Mouse (Mus musculus): ENCODE measurements at regions not wholly inside any gene's neighbourhood (a gene's known extent, or its start where the extent isn't known, plus 50 kb on each side); places are given as distances from the start of the nearest gene placed in this dataset.

DNA sequence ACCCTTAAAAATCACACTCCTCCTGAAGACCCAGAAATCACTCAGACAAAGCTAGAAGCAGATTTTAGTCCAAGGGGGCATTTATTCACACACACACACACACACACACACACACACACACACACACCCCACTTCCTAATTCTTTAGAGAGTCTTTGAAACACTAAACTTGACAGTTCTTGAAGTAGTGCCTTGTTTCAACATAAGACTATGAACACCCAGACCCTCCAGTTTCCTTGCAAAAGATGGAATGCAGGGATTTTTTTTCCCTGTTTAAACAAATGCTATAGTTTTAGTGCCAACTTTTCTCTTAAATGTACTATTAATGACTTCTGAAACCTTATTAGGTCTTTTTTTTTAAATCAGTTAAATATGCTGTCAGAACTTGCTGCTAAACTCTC lies 279.2 kb upstream of the Fat1 start:
- Histone ChIP-seq H3K9me3 (ENCODE audit: low read length) (no peaks in the 10 kb centered on the region), H3K27me3 (ENCODE audit: insufficient read depth, low read length) (0 out of 2 replicates have a peak, but pooled peaks cover 3% of the 10 kb centered on the region), H3K4me3 (replicated peaks; ENCODE audit: low read length) (no peak overlapping the region), H3K4me1 (replicated peaks; ENCODE audit: low read depth, low read length) (no peaks in the 10 kb centered on the region), H3K36me3 (ENCODE audit: insufficient read depth, low read length) (no peaks in the 10 kb centered on the region)
- no peak for TF ChIP-seq POU5F1 (IDR thresholded peaks at IDR 0.05; ENCODE audit: borderline replicate concordance, low read length)
- no peak for TF ChIP-seq NANOG (IDR thresholded peaks at IDR 0.05; ENCODE audit: borderline replicate concordance, low read length)
- TF ChIP-seq CTCF (conservative IDR thresholded peaks at IDR 0.05; ENCODE audit: low read length), result no peak

DNA sequence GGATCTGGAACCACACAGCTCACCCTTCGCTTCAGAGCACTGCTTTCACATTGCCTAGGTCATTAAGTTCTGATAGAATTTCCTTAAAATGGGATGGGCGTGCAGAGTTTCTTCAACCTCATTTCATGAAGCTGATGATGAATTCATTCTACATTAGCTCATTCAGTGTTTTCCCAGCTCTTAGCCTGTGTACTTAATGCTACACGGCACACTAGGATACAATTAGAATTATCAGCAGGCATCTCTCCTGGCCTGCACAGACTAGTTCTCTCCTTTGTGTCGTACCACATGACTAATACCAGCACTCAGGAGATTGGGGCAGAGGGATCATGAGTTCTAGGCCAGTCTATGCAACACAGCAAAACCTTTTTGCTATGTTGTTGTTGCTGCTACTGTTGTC lies 278.8 kb upstream of the Fat1 start:
- Histone ChIP-seq H3K9me3 (ENCODE audit: low read length) (no peaks in the 10 kb centered on the region), H3K27me3 (ENCODE audit: insufficient read depth, low read length) (0 out of 2 replicates have a peak, but pooled peaks cover 3% of the 10 kb centered on the region), H3K36me3 (ENCODE audit: insufficient read depth, low read length) (no peaks in the 10 kb centered on the region), H3K4me1 (replicated peaks; ENCODE audit: low read depth, low read length) (no peaks in the 10 kb centered on the region), H3K4me3 (replicated peaks; ENCODE audit: low read length) (no peak overlapping the region)
- no peak for TF ChIP-seq CTCF (conservative IDR thresholded peaks at IDR 0.05; ENCODE audit: low read length)
- TF ChIP-seq NANOG (IDR thresholded peaks at IDR 0.05; ENCODE audit: borderline replicate concordance, low read length), result no peak
- TF ChIP-seq POU5F1 (IDR thresholded peaks at IDR 0.05; ENCODE audit: borderline replicate concordance, low read length), result no peak

DNA sequence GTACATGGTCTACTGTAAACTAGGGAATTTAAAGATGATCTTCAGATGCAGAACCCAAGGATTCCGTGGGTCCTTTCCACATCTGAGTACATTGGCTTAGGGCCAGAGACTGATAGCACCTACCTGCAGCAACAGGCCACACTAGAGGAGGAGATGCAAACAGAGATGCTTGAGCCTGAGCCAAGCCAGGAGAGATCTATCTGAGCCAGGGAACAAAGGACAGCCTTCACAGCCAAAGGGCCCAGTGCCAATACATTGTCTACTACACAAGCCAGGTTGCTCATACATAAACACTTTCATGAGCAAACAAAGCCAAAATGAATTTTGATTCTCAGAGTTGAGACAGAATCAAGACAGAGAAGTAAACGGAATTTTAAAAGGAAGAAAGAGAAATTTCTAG lies 273.6 kb upstream of the Fat1 start:
- Histone ChIP-seq H3K9me3 (ENCODE audit: low read length) (no peaks in the 10 kb centered on the region), H3K4me3 (replicated peaks; ENCODE audit: low read length) (no peak overlapping the region), H3K36me3 (ENCODE audit: insufficient read depth, low read length) (no peaks in the 10 kb centered on the region), H3K27me3 (ENCODE audit: insufficient read depth, low read length) (no peaks in the 10 kb centered on the region), H3K4me1 (replicated peaks; ENCODE audit: low read depth, low read length) (no peaks in the 10 kb centered on the region)
- TF ChIP-seq POU5F1 (IDR thresholded peaks at IDR 0.05; ENCODE audit: borderline replicate concordance, low read length) (no peak), CTCF (conservative IDR thresholded peaks at IDR 0.05; ENCODE audit: low read length) (no peak), NANOG (IDR thresholded peaks at IDR 0.05; ENCODE audit: borderline replicate concordance, low read length) (no peak)

DNA sequence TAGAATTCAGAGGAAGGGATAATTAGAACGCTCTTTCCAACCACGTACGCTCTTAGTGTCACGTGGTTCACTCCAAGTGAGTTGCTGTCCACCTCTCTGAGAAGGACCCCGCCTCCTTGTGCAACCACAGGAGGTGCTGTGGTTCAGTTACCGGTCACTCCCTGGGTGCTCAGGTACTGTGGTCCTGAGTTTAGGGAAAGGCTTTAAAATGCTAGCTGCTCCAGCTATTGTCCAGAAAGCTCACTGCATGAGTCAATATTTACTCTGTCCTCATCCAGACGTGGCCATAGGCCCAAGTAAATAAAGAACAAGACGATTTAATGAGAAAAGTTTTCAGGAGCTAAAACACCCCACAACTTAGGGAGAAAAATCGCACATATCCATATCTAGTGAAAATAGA lies 248.1 kb upstream of the Fat1 start:
- H3K36me3 ChIP-seq (ENCODE audit: insufficient read depth, low read length), result no peaks in the 10 kb centered on the region
- no peaks in the 10 kb centered on the region for H3K27me3 ChIP-seq (ENCODE audit: insufficient read depth, low read length)
- no peak overlapping the region for H3K4me3 ChIP-seq (replicated peaks; ENCODE audit: low read length)
- H3K4me1 ChIP-seq (replicated peaks; ENCODE audit: low read depth, low read length), result no peaks in the 10 kb centered on the region
- no peaks in the 10 kb centered on the region; the same call in 1 of the 2 replicates for H3K9me3 ChIP-seq (ENCODE audit: low read length)
- TF ChIP-seq CTCF (conservative IDR thresholded peaks at IDR 0.05; ENCODE audit: low read length), result no peak

DNA sequence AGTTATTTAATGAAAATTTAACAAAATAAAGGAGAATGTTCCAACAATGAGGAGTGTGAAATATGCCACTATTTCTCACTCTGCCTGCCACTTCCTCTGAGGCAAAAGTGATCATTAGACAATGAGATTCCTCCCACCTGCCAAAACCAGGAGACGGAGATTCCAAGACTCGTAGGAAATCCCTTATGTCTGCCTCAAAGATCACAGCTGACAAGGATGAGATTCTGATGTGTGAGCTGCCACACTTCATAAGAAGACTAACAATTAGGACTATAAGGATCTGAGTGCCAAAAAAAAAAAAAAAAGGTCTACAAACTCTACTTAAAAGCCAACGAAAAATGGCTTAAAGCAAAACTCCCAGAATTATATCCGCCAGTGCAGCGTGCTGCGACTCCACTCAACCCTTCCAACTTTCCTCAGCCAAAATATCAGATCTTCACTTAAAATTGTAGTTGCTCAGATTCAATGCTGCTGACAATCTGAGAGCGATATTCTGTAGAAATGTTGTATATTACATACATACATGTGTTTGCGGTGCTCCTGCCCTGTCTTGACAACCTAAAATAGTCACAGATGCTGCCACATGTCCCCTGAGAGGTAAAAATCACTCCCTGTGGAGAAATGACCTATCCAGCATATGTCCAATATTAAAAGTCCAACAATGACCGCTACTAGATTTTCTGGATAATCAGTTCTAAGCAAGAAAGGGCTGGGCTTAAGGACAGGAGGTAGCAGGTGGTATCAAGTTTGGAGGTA lies 245.2 kb upstream of the Fat1 start:
- Histone ChIP-seq H3K27me3 (ENCODE audit: insufficient read depth, low read length) (no peaks in the 10 kb centered on the region), H3K36me3 (ENCODE audit: insufficient read depth, low read length) (no peaks in the 10 kb centered on the region), H3K4me1 (replicated peaks; ENCODE audit: low read depth, low read length) (no peaks in the 10 kb centered on the region), H3K4me3 (replicated peaks; ENCODE audit: low read length) (no peak overlapping the region), H3K9me3 (ENCODE audit: low read length) (no peaks in the 10 kb centered on the region; the same call in 1 of the 2 replicates)
- no peak for TF ChIP-seq CTCF (conservative IDR thresholded peaks at IDR 0.05; ENCODE audit: low read length)

DNA sequence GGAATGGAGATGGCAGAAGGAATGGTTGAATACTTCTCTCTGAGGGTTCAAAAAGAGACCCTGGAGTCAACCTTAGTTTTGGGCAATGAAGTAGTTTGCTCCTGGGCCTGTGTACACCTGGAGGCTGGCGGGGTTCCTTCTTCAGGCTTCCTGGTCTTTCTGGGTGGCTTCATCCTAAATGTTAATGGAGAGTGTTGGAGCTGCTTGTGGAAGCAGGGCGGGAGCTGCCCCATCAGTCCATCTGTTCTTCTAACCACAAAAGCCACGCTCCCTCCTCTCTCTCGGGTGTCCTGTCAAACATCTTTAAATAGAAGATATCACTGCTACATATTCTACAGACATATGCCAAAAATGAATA lies 244.7 kb upstream of the Fat1 start:
- no peaks in the 10 kb centered on the region for H3K4me1 ChIP-seq (replicated peaks; ENCODE audit: low read depth, low read length)

DNA sequence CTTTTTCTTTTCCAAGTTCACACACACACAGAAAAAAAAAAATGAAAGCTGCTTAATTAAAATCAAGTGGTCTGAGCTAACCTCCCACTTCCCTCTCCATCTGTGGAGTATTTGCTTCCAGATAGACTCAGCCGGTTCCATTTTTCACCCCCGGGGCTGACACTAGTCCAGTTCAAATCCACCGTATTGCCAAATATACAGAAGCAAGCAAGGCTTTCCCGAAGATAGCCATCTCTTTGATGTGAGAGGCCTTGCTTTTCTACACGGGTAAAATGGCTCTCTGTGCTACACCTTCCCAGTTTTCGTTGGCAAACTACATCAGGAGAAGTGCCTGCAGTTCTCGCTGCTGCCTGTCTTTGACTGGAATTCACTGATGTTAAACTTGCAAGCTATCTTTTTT lies 244.1 kb upstream of the Fat1 start:
- no peak overlapping the region for H3K4me3 ChIP-seq (replicated peaks; ENCODE audit: low read length)
- H3K4me1 ChIP-seq (replicated peaks; ENCODE audit: low read depth, low read length), result no peaks in the 10 kb centered on the region
- no peaks in the 10 kb centered on the region for H3K27me3 ChIP-seq (ENCODE audit: insufficient read depth, low read length)
- TF ChIP-seq NANOG (IDR thresholded peaks at IDR 0.05; ENCODE audit: borderline replicate concordance, low read length) (no peak), POU5F1 (IDR thresholded peaks at IDR 0.05; ENCODE audit: borderline replicate concordance, low read length) (no peak), CTCF (conservative IDR thresholded peaks at IDR 0.05; ENCODE audit: low read length) (no peak)
- no peaks in the 10 kb centered on the region for H3K36me3 ChIP-seq (ENCODE audit: insufficient read depth, low read length)
- no peaks in the 10 kb centered on the region; the same call in 1 of the 2 replicates for H3K9me3 ChIP-seq (ENCODE audit: low read length)

More for the DNA sequence above, 244.7 kb upstream of the Fat1 start:
- Histone ChIP-seq H3K27me3 (ENCODE audit: insufficient read depth, low read length) (no peaks in the 10 kb centered on the region), H3K4me3 (replicated peaks; ENCODE audit: low read length) (no peak overlapping the region), H3K36me3 (ENCODE audit: insufficient read depth, low read length) (no peaks in the 10 kb centered on the region), H3K9me3 (ENCODE audit: low read length) (no peaks in the 10 kb centered on the region; the same call in 1 of the 2 replicates)
- TF ChIP-seq NANOG (IDR thresholded peaks at IDR 0.05; ENCODE audit: borderline replicate concordance, low read length) (no peak), CTCF (conservative IDR thresholded peaks at IDR 0.05; ENCODE audit: low read length) (no peak), POU5F1 (IDR thresholded peaks at IDR 0.05; ENCODE audit: borderline replicate concordance, low read length) (no peak)

DNA sequence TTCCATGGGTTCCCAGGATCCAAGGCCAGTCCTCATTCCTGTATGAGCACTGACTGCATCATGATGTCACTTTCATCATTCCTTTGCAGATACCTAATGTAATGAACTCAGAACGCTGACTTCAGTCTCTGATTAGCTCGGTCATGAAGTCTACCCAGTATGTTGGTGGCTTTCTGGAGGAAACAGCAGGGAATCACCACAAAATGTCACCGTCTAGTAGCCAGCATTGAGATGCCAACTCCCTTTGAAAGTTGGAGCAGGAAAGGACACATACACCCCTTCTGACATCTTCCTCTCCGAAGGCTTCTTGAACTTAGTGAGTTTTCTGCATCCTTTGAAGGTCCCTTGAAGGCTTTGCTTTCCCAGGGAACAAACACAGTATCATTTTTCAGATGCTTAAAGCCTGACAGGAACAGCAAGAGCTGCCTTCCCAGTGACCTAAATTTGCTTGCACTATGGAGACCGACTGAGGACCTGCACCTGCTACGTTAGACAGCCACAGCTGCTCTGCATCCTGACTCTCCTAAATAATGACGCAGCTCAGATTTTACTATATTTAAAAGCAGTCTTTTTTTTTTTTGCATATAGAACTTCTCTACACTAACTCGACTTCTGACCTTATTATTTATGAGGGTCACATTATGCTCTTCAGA lies 243.1 kb upstream of the Fat1 start:
- Histone ChIP-seq H3K36me3 (ENCODE audit: insufficient read depth, low read length) (no peaks in the 10 kb centered on the region), H3K4me1 (replicated peaks; ENCODE audit: low read depth, low read length) (no peaks in the 10 kb centered on the region), H3K27me3 (ENCODE audit: insufficient read depth, low read length) (no peaks in the 10 kb centered on the region), H3K9me3 (ENCODE audit: low read length) (no peaks in the 10 kb centered on the region; the same call in 1 of the 2 replicates), H3K4me3 (replicated peaks; ENCODE audit: low read length) (no peak overlapping the region)
- TF ChIP-seq POU5F1 (IDR thresholded peaks at IDR 0.05; ENCODE audit: borderline replicate concordance, low read length) (no peak), NANOG (IDR thresholded peaks at IDR 0.05; ENCODE audit: borderline replicate concordance, low read length) (no peak), CTCF (conservative IDR thresholded peaks at IDR 0.05; ENCODE audit: low read length) (no peak)

DNA sequence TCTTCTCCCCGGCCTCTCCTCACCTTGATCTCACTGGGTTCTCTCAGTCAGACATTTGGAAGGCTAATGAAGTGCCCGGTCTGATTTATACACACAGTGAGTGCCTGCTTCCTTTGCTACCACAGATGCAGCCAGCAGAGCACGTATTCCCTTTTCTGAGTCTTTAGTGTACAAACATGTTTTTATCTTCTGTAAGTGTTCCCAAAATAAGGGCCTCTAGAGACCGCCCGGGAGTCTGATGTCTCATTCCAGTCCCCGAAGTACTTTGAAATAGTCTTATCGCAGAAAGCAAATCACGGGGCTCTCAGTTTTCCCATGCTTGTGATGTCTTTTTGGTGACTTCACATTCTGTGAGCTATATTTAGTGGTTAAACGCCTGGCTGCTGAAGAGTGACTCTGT lies 240.4 kb upstream of the Fat1 start:
- H3K27me3 ChIP-seq (ENCODE audit: insufficient read depth, low read length), result no peaks in the 10 kb centered on the region
- no peak overlapping the region for H3K4me3 ChIP-seq (replicated peaks; ENCODE audit: low read length)
- no peaks in the 10 kb centered on the region for H3K4me1 ChIP-seq (replicated peaks; ENCODE audit: low read depth, low read length)
- H3K9me3 ChIP-seq (ENCODE audit: low read length), result no peaks in the 10 kb centered on the region; the same call in 1 of the 2 replicates
- H3K36me3 ChIP-seq (ENCODE audit: insufficient read depth, low read length), result no peaks in the 10 kb centered on the region
- TF ChIP-seq POU5F1 (IDR thresholded peaks at IDR 0.05; ENCODE audit: borderline replicate concordance, low read length) (no peak), CTCF (conservative IDR thresholded peaks at IDR 0.05; ENCODE audit: low read length) (no peak), NANOG (IDR thresholded peaks at IDR 0.05; ENCODE audit: borderline replicate concordance, low read length) (no peak)
